Mouse (Mus musculus) heart, postnatal 14 days (tissue): ENCODE measurements at regions not wholly inside any gene's neighbourhood (a gene's known extent, or its start where the extent isn't known, plus 50 kb on each side); places are given as distances from the start of the nearest gene placed in this dataset.

Source experiments
- DNase-seq, 2 experiments: peaks; one replicate each; pipeline ENCODE4 v3.0.0; 2021 to 2022
- intact Hi-C: fragments of 180-260 bp; cut with DNase I; formaldehyde crosslinking; loops from one replicate; pipeline ENCODE4 v1.15.1; 2025

DNA sequence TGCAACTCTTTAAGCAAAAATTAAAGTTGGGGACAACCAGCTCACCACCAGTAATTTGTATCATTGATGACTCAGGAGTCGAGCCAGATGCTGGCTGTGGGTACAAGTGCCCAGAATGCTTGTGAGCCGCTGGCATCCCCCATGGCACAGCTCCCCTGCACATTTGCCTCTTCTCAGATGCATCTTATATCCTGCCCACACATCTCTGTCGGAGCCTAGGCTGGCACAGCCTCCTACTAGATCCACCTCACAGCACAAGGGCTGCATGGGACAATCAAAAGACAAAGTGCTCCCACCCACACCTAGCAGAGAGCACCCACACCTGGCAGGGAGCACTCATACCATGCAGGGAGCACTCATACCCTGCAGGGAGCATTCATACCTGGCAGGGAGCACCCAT is 109.6 kb downstream of the Cryba4 start:
- no peak for DNase-seq
- intact Hi-C loops: no loop called here

GRCm38 (mm10) chr5:112143993-112144621 is 108.2 kb downstream of the Cryba4 start:
- intact Hi-C loops: no loop called here
- no peak for DNase-seq

DNA sequence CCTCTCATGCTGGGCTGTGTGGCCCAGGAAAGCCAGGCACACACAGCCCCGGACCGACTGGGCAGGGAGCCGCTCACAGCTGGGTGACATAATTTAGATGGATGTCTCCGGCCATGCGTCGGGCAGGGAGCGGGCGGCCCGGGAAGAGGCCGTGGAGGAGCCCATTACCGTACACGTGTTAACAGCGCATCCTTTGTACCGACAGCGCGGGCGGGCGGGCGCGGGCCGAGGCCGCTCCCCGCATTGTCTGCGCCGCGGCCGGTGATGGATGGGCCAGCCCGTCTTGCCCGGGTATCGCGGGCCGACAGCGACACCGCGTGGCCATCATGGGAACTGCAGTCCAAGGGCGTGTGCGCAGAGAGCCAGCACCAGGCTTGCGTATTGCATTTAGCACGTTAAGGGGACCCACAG is 98.6 kb downstream of the Cryba4 start:
- intact Hi-C loops: loop anchor here (1.0 to 10.0 kb wide), 4 partner anchors 219 to 739 kb away; no protein-coding TSS in a partner anchor

GRCm38 (mm10) chr5:112154650-112155049 is 97.7 kb downstream of the Cryba4 start:
- intact Hi-C loops: loop anchor here (1.0 to 10.0 kb wide), 5 partner anchors 220 to 792 kb away; no protein-coding TSS in a partner anchor

More for the DNA sequence above, 98.6 kb downstream of the Cryba4 start:
- DNase-seq: peak; percentile 89 to 94

DNA sequence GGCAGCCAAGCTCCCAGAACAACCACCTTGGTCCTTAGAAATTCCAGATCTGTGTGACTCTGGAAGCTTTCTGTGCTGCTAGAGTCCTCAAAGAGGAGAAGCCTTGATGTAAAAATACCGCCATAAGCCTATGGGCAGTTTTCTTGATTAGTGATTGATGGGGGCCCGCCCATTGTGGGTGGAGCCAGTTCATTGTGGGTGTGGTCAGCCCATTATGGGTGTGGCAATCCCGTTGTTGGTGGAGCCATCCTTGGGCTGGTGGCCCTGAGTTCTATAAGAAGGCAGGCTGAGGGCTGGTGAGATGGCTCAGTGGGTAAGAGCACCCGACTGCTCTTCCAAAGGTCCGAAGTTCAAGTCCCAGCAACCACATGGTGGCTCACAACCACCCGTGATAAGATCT is 97.3 kb downstream of the Cryba4 start:
- DNase-seq: no peak
- intact Hi-C loops: loop anchor here (5.0 to 10.0 kb wide), 3 partner anchors 220 to 793 kb away; no protein-coding TSS in a partner anchor

More at GRCm38 (mm10) chr5:112154650-112155049, 97.7 kb downstream of the Cryba4 start:
- DNase-seq: peak in 1 of 2 experiments; percentile 13

DNA sequence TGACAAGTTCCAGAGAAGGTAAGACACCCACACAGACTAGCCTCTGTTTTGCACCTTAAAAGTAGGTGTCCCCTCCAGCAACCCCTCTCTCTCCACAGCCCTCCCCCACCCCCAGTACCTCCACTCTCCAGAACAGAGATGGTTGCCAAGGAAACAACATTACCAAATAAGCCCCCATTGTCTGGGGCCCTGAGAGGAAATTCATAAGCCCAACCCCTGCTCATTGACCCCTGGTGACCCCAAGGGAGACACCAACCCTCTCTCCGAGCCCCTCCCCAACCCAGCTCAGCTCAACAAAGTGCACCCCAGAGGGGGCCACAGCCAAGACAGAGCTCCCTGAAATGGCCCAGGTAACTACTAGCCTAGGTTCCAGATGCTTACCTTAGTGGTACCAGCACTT is 96.3 kb downstream of the Cryba4 start:
- intact Hi-C loops: loop anchor here (5.0 to 10.0 kb wide), 3 partner anchors 221 to 794 kb away; no protein-coding TSS in a partner anchor

DNA sequence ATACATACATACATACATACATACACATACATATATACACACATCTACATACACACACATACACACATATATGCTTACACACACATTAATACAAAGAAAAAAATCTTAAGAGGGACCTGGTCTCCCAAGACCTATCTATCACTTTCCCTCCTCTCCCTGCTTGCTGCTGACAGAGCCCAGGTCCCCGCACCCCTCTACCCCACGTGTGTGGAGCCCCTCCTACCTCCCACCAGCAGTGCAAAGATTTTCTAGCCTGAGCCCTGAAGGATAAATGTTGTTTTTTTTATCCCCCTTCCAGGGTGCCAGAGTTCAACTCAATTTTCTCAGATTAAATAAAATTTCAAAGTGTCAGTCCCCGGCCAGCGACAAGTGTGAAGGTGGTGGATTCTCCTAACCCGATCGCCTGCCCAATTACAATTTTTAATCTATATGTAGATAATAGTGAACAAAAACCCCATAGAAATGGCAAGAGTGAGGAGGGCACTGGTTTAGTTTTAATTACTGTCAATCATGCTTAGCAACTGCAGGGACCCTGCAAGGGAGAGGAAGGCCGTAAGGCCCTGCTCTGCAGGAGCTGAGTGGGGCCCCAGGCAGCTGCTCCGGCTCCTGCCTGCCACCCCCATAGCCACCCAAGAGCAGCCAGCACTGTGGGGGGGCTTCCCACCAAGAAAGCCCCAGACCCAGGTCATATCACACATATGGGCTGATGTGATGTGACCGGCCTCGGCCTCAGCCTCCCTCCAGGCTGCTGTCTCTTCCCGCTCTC is 85.7 kb downstream of the Cryba4 start:
- intact Hi-C loops: no loop called here
- no peak for DNase-seq

More for the DNA sequence above, 96.3 kb downstream of the Cryba4 start:
- DNase-seq: no peak

DNA sequence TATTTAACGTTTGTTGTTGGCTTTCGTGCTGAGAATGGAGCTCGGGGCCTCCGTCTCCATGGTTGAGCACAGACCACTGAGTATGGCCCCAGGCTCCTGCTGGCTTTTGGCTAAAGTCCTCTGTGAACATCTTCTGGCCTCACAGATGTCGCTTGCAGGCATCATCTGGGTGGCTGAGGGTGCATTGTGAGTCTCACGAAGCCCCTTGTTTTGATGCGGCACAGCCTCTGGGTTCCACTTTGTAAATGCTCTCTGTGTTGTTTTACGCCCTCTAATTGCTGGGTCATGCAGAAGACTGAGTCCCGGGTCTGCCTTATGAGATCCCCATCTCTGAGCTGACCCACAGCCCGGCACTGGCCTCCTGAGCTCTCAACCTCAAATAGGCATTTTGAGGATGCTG is 84.5 kb downstream of the Cryba4 start:
- intact Hi-C loops: no loop called here
- DNase-seq: no peak

- intact Hi-C loops: no loop called here
- DNase-seq: no peak
Measured at GRCm38 (mm10) chr5:112171325-112171724, 81.0 kb downstream of the Cryba4 start.

- intact Hi-C loops: no loop called here
- peak; percentile 29 to 57 for DNase-seq
Measured at GRCm38 (mm10) chr5:112179213-112180057, 72.9 kb downstream of the Cryba4 start.

DNA sequence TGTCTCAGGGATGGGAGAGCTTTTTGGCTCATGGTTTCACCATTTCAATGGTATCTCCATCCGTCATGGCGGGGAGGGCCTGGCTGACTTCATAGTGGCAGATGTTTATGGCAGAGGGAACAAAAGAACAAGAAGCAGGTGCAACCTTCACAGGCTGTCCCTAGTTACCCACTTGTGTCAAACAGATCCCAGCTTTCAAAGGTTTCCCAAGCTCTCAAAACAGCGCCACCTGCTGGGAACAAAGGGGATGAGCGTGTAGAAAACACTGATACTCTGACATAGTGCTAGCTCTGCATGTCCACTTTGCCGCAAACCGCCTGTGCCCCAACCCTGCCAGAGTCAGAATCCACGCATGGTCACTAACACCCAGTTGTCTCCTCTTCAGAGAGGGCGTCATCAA is 69.5 kb downstream of the Cryba4 start:
- intact Hi-C loops: no loop called here
- DNase-seq: peak in 1 of 2 experiments; percentile 35

- no peak for DNase-seq
- intact Hi-C loops: no loop called here
Measured at GRCm38 (mm10) chr5:112195667-112196066, 56.7 kb downstream of the Cryba4 start.
